Mouse (Mus musculus) right cerebral cortex, postnatal 25 days (tissue): ENCODE measurements around the gene Cpa4.

Source experiments
- DNase-seq: peaks from one replicate; pipeline ENCODE4 v3.0.0; 2022

Gene Cpa4

GRCm38 (mm10) chr6:30568069-30568468 is at the start of gene Cpa4:
Cpa4 (plus strand) TSS chr6:30568369.
- DNase-seq: no peak

GRCm38 (mm10) chr6:30520400-30520799 is 47.8 kb upstream of the Cpa4 start:
- DNase-seq: no peak

- DNase-seq: no peak
Measured at GRCm38 (mm10) chr6:30525456-30526332, 42.5 kb upstream of the Cpa4 start.

GRCm38 (mm10) chr6:30526586-30527515 is 41.3 kb upstream of the Cpa4 start:
- DNase-seq: no peak

GRCm38 (mm10) chr6:30528800-30529199 is 39.4 kb upstream of the Cpa4 start:
- DNase-seq: no peak

GRCm38 (mm10) chr6:30535340-30535739 is 32.8 kb upstream of the Cpa4 start:
- no peak for DNase-seq

- no peak for DNase-seq
Measured at GRCm38 (mm10) chr6:30538240-30538639, 29.9 kb upstream of the Cpa4 start.

- DNase-seq: no peak
Measured at GRCm38 (mm10) chr6:30538800-30539199, 29.4 kb upstream of the Cpa4 start.

GRCm38 (mm10) chr6:30541009-30541799 is 27.0 kb upstream of the Cpa4 start, which contains the start of gene Cpa2:
Cpa2 (plus strand) TSS chr6:30541582.
- DNase-seq: no peak

- no peak for DNase-seq
Measured at GRCm38 (mm10) chr6:30542277-30542676, 25.9 kb upstream of the Cpa4 start.

- DNase-seq: no peak
Measured at GRCm38 (mm10) chr6:30543077-30543476, 25.1 kb upstream of the Cpa4 start.

- no peak for DNase-seq
Measured at GRCm38 (mm10) chr6:30543851-30544250, 24.3 kb upstream of the Cpa4 start.

- no peak for DNase-seq
Measured at GRCm38 (mm10) chr6:30545689-30546088, 22.5 kb upstream of the Cpa4 start.

GRCm38 (mm10) chr6:30546571-30547273 is 21.4 kb upstream of the Cpa4 start:
- no peak for DNase-seq

- no peak for DNase-seq
Measured at GRCm38 (mm10) chr6:30547274-30547645, 20.9 kb upstream of the Cpa4 start.

GRCm38 (mm10) chr6:30547656-30548306 is 20.4 kb upstream of the Cpa4 start:
- DNase-seq: no peak

GRCm38 (mm10) chr6:30549231-30549761 is 18.9 kb upstream of the Cpa4 start:
- no peak for DNase-seq

GRCm38 (mm10) chr6:30550496-30551192 is 17.5 kb upstream of the Cpa4 start:
- DNase-seq: no peak

- no peak for DNase-seq
Measured at GRCm38 (mm10) chr6:30551193-30551515, 17.0 kb upstream of the Cpa4 start.

- no peak for DNase-seq
Measured at GRCm38 (mm10) chr6:30551644-30552580, 16.3 kb upstream of the Cpa4 start.
